Mouse (Mus musculus) urinary bladder, postnatal 0 days (tissue): ENCODE data around the gene Gm21972. TPM values are rescaled to one million over a fixed set of nuclear protein-coding genes. Genes with fewer than 3 reads are reported as not detected.

ENCODE experiments used
- polyA plus RNA-seq: library from polyadenylated mRNA; unstranded; fragments of >200 nt; fragmentation: Nextera tagmentation; extraction: Ambion mirVana; gene quantifications from 2 replicates; pipeline ENCODE4 v1.2.1, GENCODE M21; 2015

The Gm21972 gene
- 0.30 TPM in 1 of 2 replicates, not detected in the other for polyA plus RNA-seq

GRCm38 (mm10) chr1:86133337-86133736 lies at the start of gene Gm21972:
Gm21972 (plus strand) TSS chr1:86133637.

GRCm38 (mm10) chr1:86111779-86112178 lies 21.7 kb upstream of the Gm21972 start, which contains the start of gene Htr2b:
Htr2b (minus strand) TSS chr1:86111970.

GRCm38 (mm10) chr1:86154133-86154823 lies 20.8 kb downstream of the Gm21972 start, which contains the start of gene Armc9:
Armc9 (plus strand) TSS chr1:86154780.

Other genes starting within 250 kb of the Gm21972 start
- gene Itm2c, start 239.4 kb upstream of the Gm21972 start, polyA plus RNA-seq: 125 and 138 TPM in 2 replicates
- 0.20 TPM in 1 of 2 replicates, not detected in the other for gene 4933407L21Rik, start 205.2 kb upstream of the Gm21972 start, polyA plus RNA-seq
- 0.06 and 0.11 TPM in 2 replicates for gene Gpr55, start 172.6 kb upstream of the Gm21972 start, polyA plus RNA-seq
- not detected in 2 replicates for gene Spata3, start 116.8 kb upstream of the Gm21972 start, polyA plus RNA-seq
- 0.15 and 0.23 TPM in 2 replicates for gene 2810459M11Rik, start 87.8 kb upstream of the Gm21972 start, polyA plus RNA-seq
- gene Psmd1, start 69.2 kb upstream of the Gm21972 start, polyA plus RNA-seq: 99.1 and 101 TPM in 2 replicates
- gene Htr2b, start 21.7 kb upstream of the Gm21972 start, polyA plus RNA-seq: 0.70 and 1.1 TPM in 2 replicates
- gene Armc9, start 21.1 kb downstream of the Gm21972 start, polyA plus RNA-seq: 10.1 TPM in 2 replicates
- gene B3gnt7, start 169.2 kb downstream of the Gm21972 start, polyA plus RNA-seq: 2.7 and 2.8 TPM in 2 replicates
- gene Ncl, start 225.8 kb downstream of the Gm21972 start, polyA plus RNA-seq: 206 and 253 TPM in 2 replicates